Mouse (Mus musculus): ENCODE data around the gene Lima1. TPM values are rescaled to one million over a fixed set of nuclear protein-coding genes. Genes with fewer than 3 reads are reported as not detected.

The Lima1 gene
- polyA plus RNA-seq, 1 experiment from 2014 or later = 41.1 TPM

- Histone ChIP-seq H3K27me3 (ENCODE audit: insufficient read depth, low read length) (no peaks in the 10 kb centered on the region), H3K36me3 (ENCODE audit: insufficient read depth) (no peaks in the 10 kb centered on the region), H3K27ac (ENCODE audit: low read depth) (no peak overlapping the region), H3K4me1 (ENCODE audit: insufficient read depth) (peaks cover 7% of the 10 kb centered on the region), H3K9ac (no peak overlapping the region), H3K4me3 (ENCODE audit: low read depth, low read length) (no peak overlapping the region), H3K4me2 (no peak overlapping the region), H3K9me3 (ENCODE audit: low read depth, low read length) (no peaks in the 10 kb centered on the region)
- 40% methylated on average over 11 of the region's 11 CpGs for WGBS
- ATAC-seq (ENCODE audit: insufficient read depth) (no peak), DNase-seq (no peak)
- TF ChIP-seq CTCF (IDR thresholded peaks at IDR 0.05; ENCODE audit: low read depth) = no peak
Observed at GRCm38 (mm10) chr15:99862473-99862872, 12.8 kb downstream of the Lima1 start.

DNA sequence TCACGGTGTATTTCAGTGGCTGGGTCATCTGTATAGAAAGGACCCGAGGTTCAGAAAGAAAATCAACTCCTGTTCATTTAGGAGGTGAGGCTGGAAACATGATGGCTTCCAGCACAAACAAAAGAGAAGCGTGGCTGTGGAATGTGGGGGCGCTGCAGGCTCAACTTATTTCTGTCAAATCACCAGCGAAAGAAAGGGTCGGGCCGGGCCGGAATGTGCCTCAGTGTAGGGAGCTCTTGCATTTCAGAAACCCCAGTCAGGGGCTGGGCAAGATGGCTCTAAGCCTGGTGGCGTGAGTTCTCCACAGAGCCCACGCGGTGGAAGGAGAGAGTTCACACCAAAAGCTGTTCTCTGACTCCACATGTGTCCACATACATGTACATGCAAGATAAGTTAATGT is 13.3 kb downstream of the Lima1 start:
- Histone ChIP-seq H3K36me3 (ENCODE audit: insufficient read depth) (no peaks in the 10 kb centered on the region), H3K27ac (ENCODE audit: low read depth) (peak overlapping the region; percentile 18; the same call in 1 of the 2 replicates), H3K9me3 (ENCODE audit: low read depth, low read length) (no peaks in the 10 kb centered on the region), H3K27me3 (ENCODE audit: insufficient read depth, low read length) (no peaks in the 10 kb centered on the region), H3K4me1 (ENCODE audit: insufficient read depth) (peaks cover 7% of the 10 kb centered on the region), H3K9ac (no peak overlapping the region), H3K4me3 (ENCODE audit: low read depth, low read length) (no peak overlapping the region), H3K4me2 (no peak overlapping the region)
- ATAC-seq (ENCODE audit: insufficient read depth) (peak; percentile 56; the same call in 1 of the 2 replicates), DNase-seq (peak; percentile 75)
- peak; percentile 38 for TF ChIP-seq CTCF (IDR thresholded peaks at IDR 0.05; ENCODE audit: low read depth)
- 26% methylated on average over 11 of the region's 11 CpGs for WGBS

DNA sequence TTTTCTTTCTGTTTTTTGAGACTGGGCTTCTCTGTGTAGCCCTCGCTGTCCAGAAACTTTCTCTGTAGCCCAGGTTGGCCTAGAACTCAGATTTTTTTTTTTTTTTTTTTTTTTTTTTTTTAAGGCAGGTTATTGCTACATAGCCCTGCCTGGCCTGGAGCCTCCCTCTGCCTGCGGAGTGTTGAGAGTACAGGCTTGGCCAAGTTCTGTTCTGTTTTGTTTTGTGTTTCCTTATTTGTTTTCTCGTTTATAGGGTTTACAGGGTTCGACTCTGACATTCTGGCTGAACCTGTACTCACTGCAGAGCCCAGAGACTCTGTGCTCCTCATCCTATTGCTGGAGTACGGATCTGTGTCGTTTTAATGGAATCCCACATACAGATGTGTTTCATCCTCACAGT is 13.7 kb downstream of the Lima1 start:
- DNase-seq (no peak), ATAC-seq (ENCODE audit: insufficient read depth) (no peak)
- H3K36me3 ChIP-seq (ENCODE audit: insufficient read depth) = no peaks in the 10 kb centered on the region
- no peaks in the 10 kb centered on the region for H3K9me3 ChIP-seq (ENCODE audit: low read depth, low read length)
- peaks cover 4% of the 10 kb centered on the region for H3K4me1 ChIP-seq (ENCODE audit: insufficient read depth)
- 0 out of 2 replicates have a peak overlapping the region, but pooled peaks have one; percentile 18 for H3K27ac ChIP-seq (ENCODE audit: low read depth)
- no peak for TF ChIP-seq CTCF (IDR thresholded peaks at IDR 0.05; ENCODE audit: low read depth)
- H3K9ac ChIP-seq = no peak overlapping the region
- H3K27me3 ChIP-seq (ENCODE audit: insufficient read depth, low read length) = no peaks in the 10 kb centered on the region
- no peak overlapping the region for H3K4me3 ChIP-seq (ENCODE audit: low read depth, low read length)
- no peak overlapping the region for H3K4me2 ChIP-seq
- 67% methylated on average over 6 of the region's 6 CpGs for WGBS

GRCm38 (mm10) chr15:99859644-99860392 is 15.4 kb downstream of the Lima1 start:
- H3K27me3 ChIP-seq (ENCODE audit: insufficient read depth, low read length) = no peaks in the 10 kb centered on the region
- no peak overlapping the region for H3K4me2 ChIP-seq
- H3K4me3 ChIP-seq (ENCODE audit: low read depth, low read length) = no peak overlapping the region
- DNase-seq (no peak), ATAC-seq (ENCODE audit: insufficient read depth) (no peak)
- H3K9me3 ChIP-seq (ENCODE audit: low read depth, low read length) = no peaks in the 10 kb centered on the region
- WGBS = 62% methylated on average over 9 of the region's 9 CpGs
- H3K4me1 ChIP-seq (ENCODE audit: insufficient read depth) = no peaks in the 10 kb centered on the region
- no peaks in the 10 kb centered on the region for H3K36me3 ChIP-seq (ENCODE audit: insufficient read depth)
- no peak overlapping the region for H3K27ac ChIP-seq (ENCODE audit: low read depth)
- no peak for TF ChIP-seq CTCF (IDR thresholded peaks at IDR 0.05; ENCODE audit: low read depth)
- no peak overlapping the region for H3K9ac ChIP-seq

DNA sequence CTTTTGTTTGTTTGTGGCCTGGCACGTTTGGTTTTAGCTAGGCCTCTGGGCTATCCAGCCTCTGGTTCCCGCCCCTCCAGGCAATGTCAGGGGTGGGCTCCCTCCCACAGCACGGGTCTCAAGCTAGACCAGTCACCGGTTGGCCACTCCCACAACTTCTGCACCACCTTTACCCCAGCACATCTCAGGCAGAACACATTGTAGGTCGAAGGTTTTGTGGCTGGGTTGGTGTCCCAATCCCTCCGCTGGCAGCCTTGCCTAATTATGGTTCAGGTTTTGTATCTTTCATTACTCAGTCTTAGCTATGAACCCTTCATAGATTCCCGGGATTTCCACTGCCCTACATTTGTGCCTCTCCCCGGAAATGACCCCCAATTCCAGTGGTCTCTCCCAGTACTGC is 17.8 kb downstream of the Lima1 start:
- WGBS = 58% methylated on average over 8 of the region's 8 CpGs
- H3K27me3 ChIP-seq (ENCODE audit: insufficient read depth, low read length) = no peaks in the 10 kb centered on the region
- DNase-seq (no peak), ATAC-seq (ENCODE audit: insufficient read depth) (no peak)
- no peak for TF ChIP-seq CTCF (IDR thresholded peaks at IDR 0.05; ENCODE audit: low read depth)
- no peak overlapping the region for H3K27ac ChIP-seq (ENCODE audit: low read depth)
- H3K9me3 ChIP-seq (ENCODE audit: low read depth, low read length) = no peaks in the 10 kb centered on the region
- H3K36me3 ChIP-seq (ENCODE audit: insufficient read depth) = no peaks in the 10 kb centered on the region
- no peak overlapping the region for H3K9ac ChIP-seq
- no peaks in the 10 kb centered on the region for H3K4me1 ChIP-seq (ENCODE audit: insufficient read depth)
- no peak overlapping the region for H3K4me3 ChIP-seq (ENCODE audit: low read depth, low read length)
- H3K4me2 ChIP-seq = no peak overlapping the region

DNA sequence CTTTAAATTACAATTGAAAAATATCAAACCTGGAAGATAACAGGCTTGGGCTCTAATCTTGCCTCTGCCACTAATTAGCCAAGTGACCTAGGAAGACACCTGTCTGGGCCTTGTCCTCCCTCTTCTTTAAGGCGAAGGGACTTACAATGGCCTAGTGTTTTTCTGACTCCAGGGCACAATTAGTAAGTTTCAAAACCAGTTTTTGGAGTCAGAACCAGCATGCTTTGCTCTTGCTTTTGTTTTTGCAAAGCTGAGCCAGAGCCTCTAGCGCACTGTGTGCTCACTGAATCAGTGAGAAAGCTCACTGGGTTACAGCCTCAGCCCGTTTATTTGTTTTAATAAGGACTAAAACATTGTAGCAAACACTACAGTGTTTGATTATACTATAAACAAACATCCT is 20.1 kb downstream of the Lima1 start:
- no peaks in the 10 kb centered on the region for H3K4me1 ChIP-seq (ENCODE audit: insufficient read depth)
- H3K36me3 ChIP-seq (ENCODE audit: insufficient read depth) = no peaks in the 10 kb centered on the region
- no peaks in the 10 kb centered on the region for H3K9me3 ChIP-seq (ENCODE audit: low read depth, low read length)
- no peak overlapping the region for H3K9ac ChIP-seq
- no peak overlapping the region for H3K27ac ChIP-seq (ENCODE audit: low read depth)
- no peak overlapping the region for H3K4me2 ChIP-seq
- DNase-seq (no peak), ATAC-seq (ENCODE audit: insufficient read depth) (no peak)
- TF ChIP-seq CTCF (IDR thresholded peaks at IDR 0.05; ENCODE audit: low read depth) = no peak
- WGBS = 72% methylated on average over 3 of the region's 3 CpGs
- no peak overlapping the region for H3K4me3 ChIP-seq (ENCODE audit: low read depth, low read length)
- no peaks in the 10 kb centered on the region for H3K27me3 ChIP-seq (ENCODE audit: insufficient read depth, low read length)

DNA sequence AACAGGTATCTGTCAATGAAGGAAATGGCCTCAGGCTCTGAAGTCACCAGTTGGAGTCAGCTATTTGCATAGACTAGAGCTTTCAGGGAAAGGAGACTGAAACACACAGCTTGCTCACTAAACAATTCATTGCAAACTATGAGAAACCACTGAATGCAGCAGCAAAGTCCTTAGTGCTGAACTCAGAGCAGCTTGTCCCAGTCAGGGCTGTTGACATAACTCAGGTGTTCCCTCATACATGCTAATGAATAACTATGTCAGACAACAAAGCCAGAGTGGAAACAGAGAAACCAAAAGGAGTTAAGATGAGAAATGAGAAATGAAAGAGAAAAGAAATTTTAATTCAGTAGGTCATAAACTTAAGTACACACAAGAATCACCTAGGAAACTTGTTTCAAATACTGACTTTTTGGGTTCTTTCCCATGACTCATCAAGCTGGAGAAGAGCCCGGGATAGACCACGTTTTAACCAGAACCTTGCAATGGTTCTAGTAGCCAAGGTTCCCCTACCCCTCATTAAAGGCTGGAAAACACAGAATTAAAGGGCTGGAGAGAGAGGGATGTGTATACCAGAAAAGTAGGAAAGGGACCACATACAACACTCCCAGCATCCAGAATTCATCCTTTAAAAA is 22.5 kb downstream of the Lima1 start:
- Histone ChIP-seq H3K27ac (ENCODE audit: low read depth) (no peak overlapping the region), H3K9ac (no peak overlapping the region), H3K36me3 (ENCODE audit: insufficient read depth) (no peaks in the 10 kb centered on the region), H3K4me2 (no peak overlapping the region), H3K4me3 (ENCODE audit: low read depth, low read length) (no peak overlapping the region), H3K27me3 (ENCODE audit: insufficient read depth, low read length) (no peaks in the 10 kb centered on the region), H3K4me1 (ENCODE audit: insufficient read depth) (peaks cover 3% of the 10 kb centered on the region), H3K9me3 (ENCODE audit: low read depth, low read length) (no peaks in the 10 kb centered on the region)
- WGBS = 78% methylated on average over 2 of the region's 2 CpGs
- no peak for ATAC-seq (ENCODE audit: insufficient read depth)
- DNase-seq = no peak
- TF ChIP-seq CTCF (IDR thresholded peaks at IDR 0.05; ENCODE audit: low read depth) = no peak
